Mouse (Mus musculus) c-Kit-positive CD71-positive TER-119-negative erythroid progenitor cells, embryonic 14.5 days (primary cell): Measurements from ENCODE around the gene Ripor3.

Experiments used
- DNase-seq: peaks from one replicate; pipeline ENCODE4 v3.0.0-alpha.2; 2013; ENCODE audit warnings: low read depth

Ripor3 gene

GRCm38 (mm10) chr2:168028376-168028775 lies 18.0 kb upstream of the Ripor3 start:
- DNase-seq, result no peak

- no peak for DNase-seq
Measured at GRCm38 (mm10) chr2:168026467-168026866, 16.0 kb upstream of the Ripor3 start.

- DNase-seq, result no peak
Measured at GRCm38 (mm10) chr2:168025882-168026281, 15.5 kb upstream of the Ripor3 start.

GRCm38 (mm10) chr2:168025174-168025573 lies 14.8 kb upstream of the Ripor3 start:
- no peak for DNase-seq

- no peak for DNase-seq
Measured at GRCm38 (mm10) chr2:168023763-168024402, 13.5 kb upstream of the Ripor3 start.

GRCm38 (mm10) chr2:168019201-168019715 lies 8.8 kb upstream of the Ripor3 start:
- DNase-seq, result no peak

- DNase-seq, result peak; percentile 34
Measured at GRCm38 (mm10) chr2:168016951-168017391, 6.6 kb upstream of the Ripor3 start.

GRCm38 (mm10) chr2:168010893-168011292 lies 475 bp upstream of the Ripor3 start:
- DNase-seq, result no peak

- DNase-seq, result no peak
Measured at GRCm38 (mm10) chr2:168008132-168008531, 2.3 kb downstream of the Ripor3 start.

- no peak for DNase-seq
Measured at GRCm38 (mm10) chr2:168006489-168006888, 3.9 kb downstream of the Ripor3 start.

GRCm38 (mm10) chr2:168005616-168006015 lies 4.8 kb downstream of the Ripor3 start:
- no peak for DNase-seq

GRCm38 (mm10) chr2:168005005-168005404 lies 5.4 kb downstream of the Ripor3 start:
- DNase-seq, result no peak

- DNase-seq, result no peak
Measured at GRCm38 (mm10) chr2:168004369-168004768, 6.0 kb downstream of the Ripor3 start.

- DNase-seq, result no peak
Measured at GRCm38 (mm10) chr2:168003431-168003830, 7.0 kb downstream of the Ripor3 start.

GRCm38 (mm10) chr2:168002884-168003283 lies 7.5 kb downstream of the Ripor3 start:
- DNase-seq, result no peak

GRCm38 (mm10) chr2:168002188-168002587 lies 8.2 kb downstream of the Ripor3 start:
- DNase-seq, result no peak

- DNase-seq, result no peak
Measured at GRCm38 (mm10) chr2:167999145-167999743, 11.2 kb downstream of the Ripor3 start.

- DNase-seq, result no peak
Measured at GRCm38 (mm10) chr2:167997562-167997961, 12.9 kb downstream of the Ripor3 start.

- DNase-seq, result no peak
Measured at GRCm38 (mm10) chr2:167996672-167997215, 13.7 kb downstream of the Ripor3 start.

GRCm38 (mm10) chr2:167995870-167996635 lies 14.4 kb downstream of the Ripor3 start:
- DNase-seq, result no peak

- no peak for DNase-seq
Measured at GRCm38 (mm10) chr2:167993260-167993659, 17.2 kb downstream of the Ripor3 start.

- no peak for DNase-seq
Measured at GRCm38 (mm10) chr2:167989310-167989709, 21.1 kb downstream of the Ripor3 start.

- peak; percentile 25 for DNase-seq
Measured at GRCm38 (mm10) chr2:167987640-167988039, 22.8 kb downstream of the Ripor3 start.
